Mouse (Mus musculus): ENCODE data around the gene Slc38a8. TPM values are rescaled to one million over a fixed set of nuclear protein-coding genes. Genes with fewer than 3 reads are reported as not detected.

The Slc38a8 gene
- total and polyA plus RNA-seq, 3 experiments, result not detected

DNA sequence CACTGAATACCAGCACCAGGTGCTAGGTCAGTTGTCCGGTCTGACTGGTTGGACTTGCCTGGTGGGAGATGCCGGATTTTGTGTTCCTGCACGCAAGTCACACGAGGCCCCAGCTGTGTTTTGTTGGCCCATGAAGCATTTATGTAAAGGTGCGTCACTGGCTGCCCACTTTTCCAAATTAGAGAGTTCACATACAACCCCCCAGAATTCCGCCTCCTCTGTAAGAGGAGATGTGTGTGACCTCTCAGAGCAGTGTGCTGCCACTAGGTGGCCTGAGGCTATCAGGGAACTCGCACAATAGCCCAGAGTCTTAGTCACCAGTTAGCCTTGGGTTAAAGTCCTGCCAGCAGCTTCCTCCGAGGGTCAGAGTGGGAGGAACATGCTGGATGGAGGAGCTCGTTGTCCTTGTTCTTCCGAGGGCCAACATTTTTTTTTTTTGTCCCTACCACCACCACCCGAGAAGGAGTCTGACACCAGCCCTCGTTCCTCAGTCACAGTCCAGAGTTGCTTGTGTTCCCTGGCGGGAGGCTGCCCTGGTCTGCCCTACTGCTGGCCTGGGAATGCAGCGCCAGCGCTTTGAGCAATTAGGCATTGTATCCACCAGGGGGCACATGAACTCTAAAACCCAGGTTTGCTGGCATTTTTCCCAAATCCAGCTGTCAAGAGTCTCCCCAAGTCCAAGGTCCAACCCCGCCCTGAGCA is 61.1 kb downstream of the Slc38a8 start:
- Histone ChIP-seq H3K36me3 (ENCODE audit: control insufficient read depth in 1 of 2, insufficient read depth in 2 of 2, low read length in 2 of 2) (peaks cover 0 to 2% of the 10 kb centered on the region in 2 experiments; a peak in 2 of 4 replicates), H3K4me3 (ENCODE audit: control insufficient read depth in 1 of 2, insufficient read depth in 1 of 2, low read depth in 2 of 2, low read length in 2 of 2) (no peak overlapping the region), H3K79me2 (ENCODE audit: control insufficient read depth, insufficient read depth, low read length, poor library complexity) (no peaks in the 10 kb centered on the region), H3K9ac (ENCODE audit: control insufficient read depth, low read depth, low read length, poor library complexity, severe bottlenecking) (no peak overlapping the region), H3K27me3 (ENCODE audit: control insufficient read depth in 1 of 2, insufficient read depth in 2 of 2, low read length in 2 of 2) (no peaks in the 10 kb centered on the region), H3K9me3 (replicated peaks; ENCODE audit: insufficient read depth, low read length) (no peaks in the 10 kb centered on the region), H3K4me1 (ENCODE audit: control insufficient read depth in 1 of 2, insufficient read depth in 2 of 2, low read length in 2 of 2) (peaks cover 0 to 8% of the 10 kb centered on the region in 2 experiments; a peak in 2 of 4 replicates), H3K27ac (ENCODE audit: control insufficient read depth, low read depth, low read length) (no peak overlapping the region)
- peak; percentile 69 for DNase-seq (ENCODE audit: low read depth, low spot score)
- TF ChIP-seq RCOR1 (IDR thresholded peaks at IDR 0.05; ENCODE audit: low read depth, low read length), result no peak
- no peak for TF ChIP-seq JUND (IDR thresholded peaks at IDR 0.05; ENCODE audit: low read depth, low read length)
- no peak for TF ChIP-seq POLR2AphosphoS2 (IDR thresholded peaks at IDR 0.05; ENCODE audit: low read length)
- TF ChIP-seq ZC3H11A (IDR thresholded peaks at IDR 0.05; ENCODE audit: low read depth, low read length), result peak; percentile 71
- TF ChIP-seq CTCF (IDR thresholded peaks at IDR 0.05 in 2 of 3, conservative IDR thresholded peaks at IDR 0.05 in 1 of 3; ENCODE audit: control insufficient read depth in 1 of 3, insufficient read depth in 1 of 3, low read depth in 2 of 3, low read length in 3 of 3, poor library complexity in 1 of 3, severe bottlenecking in 1 of 3), result peak; percentile 64 to 87 (median 77)
- TF ChIP-seq SMC3 (IDR thresholded peaks at IDR 0.05; ENCODE audit: low read depth, low read length), result peak; percentile 97
- no peak for TF ChIP-seq MEF2A (IDR thresholded peaks at IDR 0.05; ENCODE audit: extremely low read depth, insufficient replicate concordance, low read depth, low read length, poor library complexity, severe bottlenecking)
- TF ChIP-seq RAD21 (IDR thresholded peaks at IDR 0.05; ENCODE audit: low read depth, low read length), result peak; percentile 68
- no peak for TF ChIP-seq MAFK (IDR thresholded peaks at IDR 0.05; ENCODE audit: borderline replicate concordance, low read depth, low read length)
- peak; percentile 33; the same call in 1 of the 2 replicates for TF ChIP-seq SIN3A (IDR thresholded peaks at IDR 0.05; ENCODE audit: low read length)
- no peak for TF ChIP-seq E2F4 (IDR thresholded peaks at IDR 0.05; ENCODE audit: borderline replicate concordance, low read depth, low read length)
- 0 out of 2 replicates have a peak, but pooled peaks have one; percentile 41 for TF ChIP-seq MAZ (IDR thresholded peaks at IDR 0.05; ENCODE audit: low read depth, low read length)

DNA sequence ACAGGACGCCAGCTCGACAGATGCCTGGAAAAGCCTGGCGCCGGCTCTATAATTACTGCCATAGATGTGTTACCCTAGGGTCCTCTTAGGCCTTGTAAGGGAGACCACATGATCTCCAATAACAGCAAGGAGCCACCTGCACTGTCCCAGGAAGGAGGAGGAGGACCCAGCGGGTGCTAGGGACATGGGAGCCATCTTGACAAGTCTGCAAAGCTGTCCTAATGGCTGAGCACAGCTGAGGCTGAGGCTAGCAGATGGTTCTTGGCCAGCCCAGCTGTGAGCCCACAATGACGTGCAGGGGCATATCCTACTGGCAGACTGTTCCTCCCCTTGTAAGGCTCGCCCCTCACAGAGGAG is 61.6 kb downstream of the Slc38a8 start:
- Histone ChIP-seq H3K79me2 (ENCODE audit: control insufficient read depth, insufficient read depth, low read length, poor library complexity) (no peaks in the 10 kb centered on the region), H3K9me3 (replicated peaks; ENCODE audit: insufficient read depth, low read length) (no peaks in the 10 kb centered on the region), H3K4me1 (ENCODE audit: control insufficient read depth in 1 of 2, insufficient read depth in 2 of 2, low read length in 2 of 2) (peaks cover 0 to 8% of the 10 kb centered on the region in 2 experiments; a peak in 2 of 4 replicates), H3K27me3 (ENCODE audit: control insufficient read depth in 1 of 2, insufficient read depth in 2 of 2, low read length in 2 of 2) (no peaks in the 10 kb centered on the region), H3K4me3 (ENCODE audit: control insufficient read depth in 1 of 2, insufficient read depth in 1 of 2, low read depth in 2 of 2, low read length in 2 of 2) (no peak overlapping the region), H3K36me3 (ENCODE audit: control insufficient read depth in 1 of 2, insufficient read depth in 2 of 2, low read length in 2 of 2) (peaks cover 0 to 2% of the 10 kb centered on the region in 2 experiments; a peak in 2 of 4 replicates), H3K9ac (ENCODE audit: control insufficient read depth, low read depth, low read length, poor library complexity, severe bottlenecking) (no peak overlapping the region), H3K27ac (ENCODE audit: control insufficient read depth, low read depth, low read length) (no peak overlapping the region)
- no peak for DNase-seq (ENCODE audit: low read depth, low spot score)
- TF ChIP-seq ZC3H11A (IDR thresholded peaks at IDR 0.05; ENCODE audit: low read depth, low read length) (no peak), NELFE (IDR thresholded peaks at IDR 0.05; ENCODE audit: low read depth, low read length) (no peak), TAL1 (IDR thresholded peaks at IDR 0.05; ENCODE audit: low read length) (no peak), ZMIZ1 (IDR thresholded peaks at IDR 0.05; ENCODE audit: low read depth, low read length) (no peak), POLR2A (IDR thresholded peaks at IDR 0.05; ENCODE audit: control insufficient read depth in 1 of 2, insufficient read depth in 1 of 2, low read depth in 1 of 2, low read length in 2 of 2, poor library complexity in 1 of 2) (no peak), EP300 (IDR thresholded peaks at IDR 0.05; ENCODE audit: low read depth in 1 of 2, low read length in 2 of 2) (no peak), USF2 (IDR thresholded peaks at IDR 0.05; ENCODE audit: borderline replicate concordance in 1 of 2, insufficient read depth in 1 of 2, low read depth in 1 of 2, low read length in 2 of 2) (no peak), RCOR1 (IDR thresholded peaks at IDR 0.05; ENCODE audit: low read depth, low read length) (no peak), GABPA (IDR thresholded peaks at IDR 0.05; ENCODE audit: low read depth, low read length) (no peak)
